Mouse (Mus musculus) midbrain, embryonic 15.5 days (tissue): ENCODE results near the gene Car12. TPM values are rescaled to one million over a fixed set of nuclear protein-coding genes. Genes with fewer than 3 reads are reported as not detected.
A peak's percentile ranks its signal among the peaks of the same experiment; 100 is the strongest.
"Not testable (repeated sequence)": the region's sequence is repeated elsewhere in the genome, so short reads cannot be mapped to it uniquely, and the experiment has no call there.

ENCODE experiments used
- ATAC-seq: fragments of 200-750 bp; cut with Nextera tagmentation; replicated peaks from 2 replicates; pipeline ENCODE4 v1.8.0; 2017; ENCODE audit warnings: moderate TSS enrichment
- H3K27ac ChIP-seq: fragments of 300-500 bp; sonication (generic); 2 replicates; pipeline ENCODE4 v1.5.1; 2015; ENCODE audit warnings: mild to moderate bottlenecking, inconsistent platforms
- H3K27me3 ChIP-seq: fragments of 300-500 bp; sonication (generic); replicated peaks from 2 replicates; pipeline ENCODE4 v1.6.1; 2015; ENCODE audit warnings: inconsistent platforms
- H3K36me3 ChIP-seq: fragments of 300-500 bp; sonication (generic); replicated peaks from 2 replicates; pipeline ENCODE4 v1.6.1; 2015; ENCODE audit warnings: inconsistent platforms
- H3K4me1 ChIP-seq: fragments of 300-500 bp; sonication (generic); 2 replicates; pipeline ENCODE4 v1.6.1; 2015; ENCODE audit warnings: inconsistent platforms
- H3K4me2 ChIP-seq: fragments of 300-500 bp; sonication (generic); 2 replicates; pipeline ENCODE4 v1.6.1; 2015; ENCODE audit warnings: inconsistent platforms, mild to moderate bottlenecking, moderate library complexity
- H3K4me3 ChIP-seq: fragments of 300-500 bp; sonication (generic); 2 replicates; pipeline ENCODE4 v1.5.1; 2015; ENCODE audit warnings: mild to moderate bottlenecking, inconsistent platforms
- H3K9ac ChIP-seq: fragments of 300-500 bp; sonication (generic); 2 replicates; pipeline ENCODE4 v1.6.1; 2015; ENCODE audit warnings: mild to moderate bottlenecking, inconsistent platforms
- H3K9me3 ChIP-seq: fragments of 300-500 bp; sonication (generic); 2 replicates; pipeline ENCODE4 v1.6.1; 2016; ENCODE audit warnings: inconsistent platforms
- WGBS: fragments of 180-500 bp; shearing (Covaris S2); methylation state at CpG from one replicate; pipeline ENCODE4 v1.1.7; 2015; ENCODE audit warnings: mixed read lengths; 5-methylcytosine and 5-hydroxymethylcytosine counted together
- polyA plus RNA-seq: library from polyadenylated mRNA; unstranded; fragments of >200 nt; fragmentation: Nextera tagmentation; extraction: Ambion mirVana; gene quantifications from 2 replicates; pipeline ENCODE4 v1.2.1, GENCODE M21; 2015

The Car12 gene
- polyA plus RNA-seq, 1 experiment from 2014 or later = 2.3 TPM

- Histone ChIP-seq H3K9me3 (no peaks in the 10 kb centered on the region), H3K36me3 (no peaks in the 10 kb centered on the region), H3K27me3 (no peaks in the 10 kb centered on the region), H3K4me1 (peaks cover 24% of the 10 kb centered on the region), H3K27ac (peak within 1 kb of the TSS; percentile 89), H3K4me2 (peak within 1 kb of the TSS; percentile 83), H3K9ac (peak within 1 kb of the TSS; percentile 95), H3K4me3 (peak within 1 kb of the TSS; percentile 83)
- WGBS = 0% methylated on average over 42 of the region's 42 CpGs
- ATAC-seq = peak; percentile 99
These were observed 82.2 kb downstream of the Car12 start, which contains the start of gene Aph1b for GRCm38 (mm10) chr9:66795464-66796324. TSS of gene Aph1b (minus strand) at chr9:66795490.

GRCm38 (mm10) chr9:66796739-66797138 is 83.3 kb downstream of the Car12 start, which contains the start of gene Gm10647:
TSS of gene Gm10647 (plus strand) at chr9:66797039.
- H3K9me3 ChIP-seq = no peaks in the 10 kb centered on the region
- H3K27ac ChIP-seq = peak within 1 kb of the TSS; percentile 89
- H3K9ac ChIP-seq = peak within 1 kb of the TSS; percentile 95
- WGBS = 82% methylated on average over 5 of the region's 5 CpGs
- no peak for ATAC-seq
- 0 out of 2 replicates have a peak, but pooled peaks cover 3% of the 10 kb centered on the region for H3K27me3 ChIP-seq
- no peaks in the 10 kb centered on the region for H3K36me3 ChIP-seq
- peak within 1 kb of the TSS; percentile 83 for H3K4me2 ChIP-seq
- peak within 1 kb of the TSS; percentile 83 for H3K4me3 ChIP-seq
- peaks cover 24% of the 10 kb centered on the region for H3K4me1 ChIP-seq

- WGBS = 52% methylated on average over 12 of the region's 12 CpGs
These were observed 88.5 kb downstream of the Car12 start for GRCm38 (mm10) chr9:66801947-66802346.

GRCm38 (mm10) chr9:66805951-66806350 is 92.5 kb downstream of the Car12 start:
- not testable (repeated sequence) for H3K9me3 ChIP-seq, H3K27ac ChIP-seq, H3K27me3 ChIP-seq, ATAC-seq, H3K36me3 ChIP-seq, H3K4me1 ChIP-seq
- H3K4me2 ChIP-seq = peak overlapping the region; percentile 57
- H3K4me3 ChIP-seq = peak overlapping the region; percentile 37
- WGBS = 1% methylated on average over 33 of the region's 37 CpGs
- 0 out of 2 replicates have a peak overlapping the region, but pooled peaks have one; percentile 20 for H3K9ac ChIP-seq

More at GRCm38 (mm10) chr9:66801947-66802346, 88.5 kb downstream of the Car12 start:
- Histone ChIP-seq H3K4me2 (no peak overlapping the region), H3K36me3 (no peaks in the 10 kb centered on the region), H3K4me3 (no peak overlapping the region), H3K9me3 (no peaks in the 10 kb centered on the region), H3K27ac (no peak overlapping the region), H3K9ac (no peak overlapping the region), H3K27me3 (peaks cover 6% of the 10 kb centered on the region; the same call in 1 of the 2 replicates), H3K4me1 (0 out of 2 replicates have a peak, but pooled peaks cover 3% of the 10 kb centered on the region)
- no peak for ATAC-seq

GRCm38 (mm10) chr9:66813392-66813791 is 99.9 kb downstream of the Car12 start:
- no peak overlapping the region for H3K4me2 ChIP-seq
- no peaks in the 10 kb centered on the region for H3K36me3 ChIP-seq
- ATAC-seq = no peak
- no peak overlapping the region for H3K4me3 ChIP-seq
- H3K9ac ChIP-seq = no peak overlapping the region
- H3K9me3 ChIP-seq = no peaks in the 10 kb centered on the region
- 13% methylated on average over 2 of the region's 2 CpGs for WGBS
- H3K27ac ChIP-seq = no peak overlapping the region
- no peaks in the 10 kb centered on the region for H3K4me1 ChIP-seq
- H3K27me3 ChIP-seq = no peaks in the 10 kb centered on the region

Other genes starting within 250 kb of the Car12 start
- gene Fbxl22, start 199.1 kb upstream of the Car12 start, polyA plus RNA-seq = 1.0 and 1.2 TPM in 2 replicates
- gene Usp3, start 120.5 kb upstream of the Car12 start, polyA plus RNA-seq = 70.3 and 77.3 TPM in 2 replicates
- 21.5 and 23.1 TPM in 2 replicates for gene Aph1b, start 81.8 kb downstream of the Car12 start, polyA plus RNA-seq
- 0.54 and 0.58 TPM in 2 replicates for gene Gm10647, start 83.4 kb downstream of the Car12 start, polyA plus RNA-seq
- 2.6 and 3.2 TPM in 2 replicates for gene Aph1c, start 121.0 kb downstream of the Car12 start, polyA plus RNA-seq
- 28.5 and 29.0 TPM in 2 replicates for gene Rab8b, start 206.0 kb downstream of the Car12 start, polyA plus RNA-seq
- gene Rps27l, start 232.4 kb downstream of the Car12 start, polyA plus RNA-seq = 179 and 197 TPM in 2 replicates